Mouse (Mus musculus): ENCODE results near the gene Akr1cl. TPM values are rescaled to one million over a fixed set of nuclear protein-coding genes. Genes with fewer than 3 reads are reported as not detected.

Akr1cl gene
- 0.04 TPM in 1 of 2 replicates, not detected in the other for polyA plus RNA-seq (2012; rRNA removed)

DNA sequence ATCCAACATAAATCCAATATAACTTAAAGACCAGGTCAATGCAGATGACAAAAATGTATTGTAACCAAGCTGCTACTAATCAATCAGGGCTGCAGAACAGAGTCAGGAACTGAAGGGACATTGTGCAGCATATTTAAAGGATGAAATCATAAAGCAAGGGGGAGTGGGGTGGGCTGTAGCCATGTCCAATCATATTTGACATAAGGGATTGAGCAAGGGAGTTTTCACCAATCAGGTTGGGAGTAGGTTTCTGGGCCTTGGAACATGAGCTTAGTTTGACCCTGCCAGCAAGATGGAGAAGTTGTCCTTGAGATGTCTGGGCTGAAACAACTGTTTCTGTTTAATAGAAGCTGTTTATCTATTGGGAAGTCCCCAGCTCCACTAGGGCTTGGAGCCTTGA lies at the start of gene Akr1cl:
Gene Akr1cl, minus strand, starts transcription at position 119 of the 400 bp plus-strand sequence.

GRCm38 (mm10) chr1:65082188-65082587 lies 49.6 kb upstream of the Akr1cl start, which contains the start of gene Crygb:
TSS of gene Crygb (minus strand) at chr1:65082288.

DNA sequence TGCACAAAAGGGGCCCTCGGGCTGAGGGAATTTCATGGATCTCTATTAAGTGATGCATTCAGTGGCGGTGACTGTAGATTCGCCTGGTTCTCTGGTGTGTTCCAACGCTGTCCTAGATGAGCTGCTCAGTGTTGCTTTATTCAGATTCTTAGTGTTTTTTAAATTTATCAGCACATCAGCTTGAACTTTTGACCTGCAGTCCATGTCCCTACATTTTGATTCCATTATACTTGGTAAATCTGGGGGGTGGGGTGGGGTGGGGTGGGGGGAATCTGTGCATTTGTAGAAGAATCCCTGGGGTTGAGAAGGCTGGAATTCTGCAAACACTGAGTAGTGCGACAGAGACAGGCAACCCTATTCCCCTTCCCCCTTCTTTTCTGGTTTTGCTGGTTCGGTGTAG lies 41.0 kb upstream of the Akr1cl start, which contains the start of gene Crygc:
Gene Crygc, minus strand, starts transcription at position 101 of the 400 bp plus-strand sequence.

DNA sequence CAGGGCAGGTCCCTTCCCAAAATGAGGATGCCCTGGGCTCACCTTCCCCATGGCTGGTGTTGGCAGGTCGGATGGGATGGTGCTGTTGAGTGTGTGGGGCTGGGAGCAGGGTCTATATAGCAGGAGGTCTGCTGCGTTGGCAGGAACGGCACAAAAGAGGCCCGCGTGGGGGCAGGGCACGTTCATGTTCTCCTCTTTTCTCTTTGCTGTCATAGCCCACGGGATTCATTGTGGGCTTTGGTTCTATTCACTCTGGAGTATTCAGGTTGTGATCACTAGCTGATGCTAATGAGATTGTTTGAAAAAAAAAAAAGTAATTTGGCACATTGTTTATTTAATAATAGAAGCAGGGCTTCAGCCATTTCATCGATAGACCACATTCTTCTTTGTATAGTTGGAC lies 30.8 kb upstream of the Akr1cl start, which contains the start of gene Crygd:
Gene Crygd, minus strand, starts transcription at position 101 of the 400 bp plus-strand sequence.

DNA sequence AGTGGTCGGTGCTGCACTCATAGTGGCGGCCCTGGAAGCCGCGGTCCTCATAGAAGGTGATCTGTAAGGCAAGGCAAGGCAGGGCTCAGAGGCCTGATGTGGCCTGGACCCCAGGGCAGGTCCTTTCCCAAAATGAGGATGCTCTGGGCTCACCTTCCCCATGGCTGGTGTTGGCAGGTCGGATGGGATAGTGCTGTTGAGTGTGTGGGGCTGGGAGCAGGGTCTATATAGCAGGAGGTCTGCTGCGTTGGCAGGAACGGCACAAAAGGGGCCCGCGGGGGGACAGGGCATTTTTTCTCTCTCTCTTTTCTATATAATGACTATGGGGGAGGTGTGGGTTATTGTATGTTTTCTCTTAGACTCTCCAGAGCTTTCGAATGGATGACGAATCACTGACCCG lies 18.4 kb upstream of the Akr1cl start, which contains the start of gene Cryge:
Gene Cryge, minus strand, starts transcription at position 198 of the 400 bp plus-strand sequence.

Other genes starting within 250 kb of the Akr1cl start
- gene Plekhm3, start 75.9 kb downstream of the Akr1cl start, polyA plus RNA-seq (2012; rRNA removed) = 5.9 and 6.2 TPM in 2 replicates
- gene Cryge, start 18.4 kb upstream of the Akr1cl start, polyA plus RNA-seq (2012; rRNA removed) = not detected in 2 replicates
- not detected in 2 replicates for gene Crygd, start 30.7 kb upstream of the Akr1cl start, polyA plus RNA-seq (2012; rRNA removed)
- 0.13 TPM in 1 of 2 replicates, not detected in the other for gene Crygc, start 40.9 kb upstream of the Akr1cl start, polyA plus RNA-seq (2012; rRNA removed)
- gene Crygb, start 49.5 kb upstream of the Akr1cl start, polyA plus RNA-seq (2012; rRNA removed) = 0.09 TPM in 1 of 2 replicates, not detected in the other
- 0.48 and 0.63 TPM in 2 replicates for gene Cryga, start 70.6 kb upstream of the Akr1cl start, polyA plus RNA-seq (2012; rRNA removed)
- gene Gm28845, start 86.8 kb upstream of the Akr1cl start, polyA plus RNA-seq (2012; rRNA removed) = 0.22 and 0.39 TPM in 2 replicates
- gene D630023F18Rik, start 90.5 kb upstream of the Akr1cl start, polyA plus RNA-seq (2012; rRNA removed) = 4.6 and 5.1 TPM in 2 replicates
- 286 and 293 TPM in 2 replicates for gene Idh1, start 153.7 kb upstream of the Akr1cl start, polyA plus RNA-seq (2012; rRNA removed)
- 13.0 and 13.1 TPM in 2 replicates for gene Pikfyve, start 153.9 kb upstream of the Akr1cl start, polyA plus RNA-seq (2012; rRNA removed)
- gene Pth2r, start 249.3 kb upstream of the Akr1cl start, polyA plus RNA-seq (2012; rRNA removed) = 1.9 and 2.1 TPM in 2 replicates